Mouse (Mus musculus) splenic B cell, adult 2 months (primary cell): ENCODE measurements around the gene Bend5.

Experiments used
- DNase-seq: peaks from one replicate; pipeline ENCODE4 v3.0.0-alpha.2; 2011; ENCODE audit warnings: low read depth, low spot score
- H3K27me3 ChIP-seq: 2 replicates; pipeline ENCODE4 v1.6.1; 2012; ENCODE audit warnings: mild to moderate bottlenecking, low read length, moderate library complexity, mixed read lengths; ENCODE audit not compliant: control insufficient read depth, poor library complexity, insufficient read depth, severe bottlenecking
- H3K36me3 ChIP-seq: 2 replicates; pipeline ENCODE4 v1.6.1; 2012; ENCODE audit warnings: mild to moderate bottlenecking, low read length, moderate library complexity, mixed read lengths; ENCODE audit not compliant: control insufficient read depth, poor library complexity, insufficient read depth, severe bottlenecking

Bend5 gene

GRCm38 (mm10) chr4:111451283-111451918 lies 36.6 kb downstream of the Bend5 start:
- H3K27me3 ChIP-seq = no peaks in the 10 kb centered on the region
- peaks cover 6% of the 10 kb centered on the region for H3K36me3 ChIP-seq
- no peak for DNase-seq

- Histone ChIP-seq H3K27me3 (no peaks in the 10 kb centered on the region), H3K36me3 (peaks cover 7% of the 10 kb centered on the region)
- DNase-seq = no peak
Observed at GRCm38 (mm10) chr4:111452192-111452591, 37.4 kb downstream of the Bend5 start.

GRCm38 (mm10) chr4:111453275-111453674 lies 38.5 kb downstream of the Bend5 start:
- no peaks in the 10 kb centered on the region for H3K27me3 ChIP-seq
- DNase-seq = no peak
- peaks cover 10% of the 10 kb centered on the region for H3K36me3 ChIP-seq

GRCm38 (mm10) chr4:111455621-111456020 lies 40.8 kb downstream of the Bend5 start:
- DNase-seq = peak; percentile 77
- Histone ChIP-seq H3K36me3 (peaks cover 12% of the 10 kb centered on the region), H3K27me3 (no peaks in the 10 kb centered on the region)

GRCm38 (mm10) chr4:111457568-111457967 lies 42.8 kb downstream of the Bend5 start:
- no peaks in the 10 kb centered on the region for H3K27me3 ChIP-seq
- DNase-seq = no peak

GRCm38 (mm10) chr4:111467293-111467773 lies 52.5 kb downstream of the Bend5 start:
- DNase-seq = no peak
- Histone ChIP-seq H3K27me3 (no peaks in the 10 kb centered on the region), H3K36me3 (no peaks in the 10 kb centered on the region)

More at GRCm38 (mm10) chr4:111457568-111457967, 42.8 kb downstream of the Bend5 start:
- H3K36me3 ChIP-seq = peaks cover 12% of the 10 kb centered on the region

GRCm38 (mm10) chr4:111467796-111468195 lies 53.0 kb downstream of the Bend5 start:
- DNase-seq = no peak
- Histone ChIP-seq H3K36me3 (no peaks in the 10 kb centered on the region), H3K27me3 (no peaks in the 10 kb centered on the region)

- DNase-seq = no peak
- Histone ChIP-seq H3K27me3 (no peaks in the 10 kb centered on the region), H3K36me3 (no peaks in the 10 kb centered on the region)
Observed at GRCm38 (mm10) chr4:111469847-111470246, 55.0 kb downstream of the Bend5 start.

GRCm38 (mm10) chr4:111471726-111472125 lies 56.9 kb downstream of the Bend5 start:
- Histone ChIP-seq H3K36me3 (no peaks in the 10 kb centered on the region), H3K27me3 (no peaks in the 10 kb centered on the region)
- DNase-seq = no peak

GRCm38 (mm10) chr4:111472511-111472910 lies 57.7 kb downstream of the Bend5 start:
- no peak for DNase-seq
- H3K27me3 ChIP-seq = no peaks in the 10 kb centered on the region
- no peaks in the 10 kb centered on the region for H3K36me3 ChIP-seq

- Histone ChIP-seq H3K27me3 (no peaks in the 10 kb centered on the region), H3K36me3 (no peaks in the 10 kb centered on the region)
- no peak for DNase-seq
Observed at GRCm38 (mm10) chr4:111473014-111473413, 58.2 kb downstream of the Bend5 start.

GRCm38 (mm10) chr4:111475374-111475971 lies 60.7 kb downstream of the Bend5 start:
- Histone ChIP-seq H3K36me3 (no peaks in the 10 kb centered on the region), H3K27me3 (no peaks in the 10 kb centered on the region)
- no peak for DNase-seq

GRCm38 (mm10) chr4:111477507-111477906 lies 62.7 kb downstream of the Bend5 start:
- no peaks in the 10 kb centered on the region for H3K36me3 ChIP-seq
- DNase-seq = no peak

GRCm38 (mm10) chr4:111483499-111483898 lies 68.7 kb downstream of the Bend5 start:
- H3K27me3 ChIP-seq = no peaks in the 10 kb centered on the region
- H3K36me3 ChIP-seq = no peaks in the 10 kb centered on the region
- DNase-seq = no peak

More at GRCm38 (mm10) chr4:111477507-111477906, 62.7 kb downstream of the Bend5 start:
- H3K27me3 ChIP-seq = no peaks in the 10 kb centered on the region

GRCm38 (mm10) chr4:111485189-111485588 lies 70.4 kb downstream of the Bend5 start:
- no peak for DNase-seq
- Histone ChIP-seq H3K36me3 (no peaks in the 10 kb centered on the region), H3K27me3 (no peaks in the 10 kb centered on the region)
